Mouse (Mus musculus): ENCODE data around the gene Celf6.
A peak's percentile ranks its signal among the peaks of the same experiment; 100 is the strongest.

Celf6 gene

GRCm38 (mm10) chr9:59588252-59588651 lies 10.5 kb downstream of the Celf6 start:
- DNase-seq (ENCODE audit: low spot score), result no peak

GRCm38 (mm10) chr9:59588710-59589671 lies 11.3 kb downstream of the Celf6 start:
- peak; percentile 56 for DNase-seq (ENCODE audit: low spot score)

- no peak for DNase-seq (ENCODE audit: low spot score)
Measured at GRCm38 (mm10) chr9:59589703-59590439, 12.2 kb downstream of the Celf6 start.

GRCm38 (mm10) chr9:59601661-59602060 lies 23.9 kb downstream of the Celf6 start:
- DNase-seq (ENCODE audit: low spot score), result no peak

- no peak for DNase-seq (ENCODE audit: low spot score)
Measured at GRCm38 (mm10) chr9:59605967-59606366, 28.2 kb downstream of the Celf6 start.

GRCm38 (mm10) chr9:59610950-59611349 lies 33.2 kb downstream of the Celf6 start:
- DNase-seq (ENCODE audit: low spot score), result no peak

GRCm38 (mm10) chr9:59615797-59616196 lies 38.1 kb downstream of the Celf6 start:
- DNase-seq (ENCODE audit: low spot score), result no peak

GRCm38 (mm10) chr9:59616622-59617306 lies 39.0 kb downstream of the Celf6 start, which contains the start of gene Parp6:
Gene Parp6 (plus strand): TSS chr9:59617284.
- DNase-seq (ENCODE audit: low spot score), result peak; percentile 98

- DNase-seq (ENCODE audit: low spot score), result peak; percentile 64
Measured at GRCm38 (mm10) chr9:59617307-59617973, 39.7 kb downstream of the Celf6 start.

- DNase-seq (ENCODE audit: low spot score), result no peak
Measured at GRCm38 (mm10) chr9:59638372-59638771, 60.7 kb downstream of the Celf6 start.

GRCm38 (mm10) chr9:59639936-59640335 lies 62.2 kb downstream of the Celf6 start:
- DNase-seq (ENCODE audit: low spot score), result no peak

GRCm38 (mm10) chr9:59641320-59641719 lies 63.6 kb downstream of the Celf6 start:
- DNase-seq (ENCODE audit: low spot score), result no peak

GRCm38 (mm10) chr9:59649911-59650310 lies 72.2 kb downstream of the Celf6 start:
- DNase-seq (ENCODE audit: low spot score), result no peak

GRCm38 (mm10) chr9:59653371-59653770 lies 75.7 kb downstream of the Celf6 start:
- no peak for DNase-seq (ENCODE audit: low spot score)

- no peak for DNase-seq (ENCODE audit: low spot score)
Measured at GRCm38 (mm10) chr9:59654450-59654983, 76.8 kb downstream of the Celf6 start.

- peak; percentile 99 for DNase-seq (ENCODE audit: low spot score)
Measured at GRCm38 (mm10) chr9:59655958-59656634, 78.4 kb downstream of the Celf6 start, which contains the start of gene Pkm. Gene Pkm (plus strand): TSS chr9:59656368.

Measured in embryo, embryonic 10.5 days (tissue).